Mouse (Mus musculus) midbrain, embryonic 11.5 days (tissue): Measurements from ENCODE around the gene Gp9. TPM values are rescaled to one million over a fixed set of nuclear protein-coding genes. Genes with fewer than 3 reads are reported as not detected.

Experiments
- ATAC-seq: fragments of 200-750 bp; cut with Nextera tagmentation; 2 replicates; pipeline ENCODE4 v1.8.0; 2017; ENCODE audit warnings: moderate TSS enrichment, moderate library complexity; ENCODE audit not compliant: low FRiP score
- DNase-seq: peaks from one replicate; pipeline ENCODE4 v3.0.0; 2015; ENCODE audit warnings: low spot score; ENCODE audit errors: missing footprints
- H3K27ac ChIP-seq: fragments of 300-500 bp; sonication (generic); 2 replicates; pipeline ENCODE4 v1.5.1; 2014; ENCODE audit warnings: low read depth, low read length
- H3K27me3 ChIP-seq: fragments of 300-500 bp; sonication (generic); 2 replicates; pipeline ENCODE4 v1.6.1; 2014; ENCODE audit warnings: mild to moderate bottlenecking, low read length, moderate library complexity, mixed read lengths; ENCODE audit not compliant: control insufficient read depth, insufficient read depth
- H3K36me3 ChIP-seq: fragments of 300-500 bp; sonication (generic); 2 replicates; pipeline ENCODE4 v1.6.1; 2014; ENCODE audit warnings: mild to moderate bottlenecking, low read length, moderate library complexity, mixed read lengths; ENCODE audit not compliant: control insufficient read depth, insufficient read depth
- H3K4me1 ChIP-seq: fragments of 300-500 bp; sonication (generic); 2 replicates; pipeline ENCODE4 v1.6.1; 2014; ENCODE audit warnings: low read length; ENCODE audit not compliant: control insufficient read depth, insufficient read depth
- H3K4me2 ChIP-seq: fragments of 300-500 bp; sonication (generic); 2 replicates; pipeline ENCODE4 v1.6.1; 2014; ENCODE audit warnings: mild to moderate bottlenecking, moderate library complexity
- H3K4me3 ChIP-seq: fragments of 300-500 bp; sonication (generic); 2 replicates; pipeline ENCODE4 v1.5.1; 2014; ENCODE audit warnings: low read depth, low read length
- H3K9ac ChIP-seq: fragments of 300-500 bp; sonication (generic); 2 replicates; pipeline ENCODE4 v1.6.1; 2014; ENCODE audit warnings: low read length
- H3K9me3 ChIP-seq: fragments of 300-500 bp; sonication (generic); 2 replicates; pipeline ENCODE4 v1.6.1; 2016; ENCODE audit warnings: low read length; ENCODE audit not compliant: control insufficient read depth
- WGBS: fragments of 180-500 bp; shearing (Covaris S2); extraction: QIAGEN DNeasy Blood & Tissue Kit; methylation state at CpG from one replicate; pipeline ENCODE4 v1.1.7; 2014; 5-methylcytosine and 5-hydroxymethylcytosine counted together
- polyA plus RNA-seq: library from polyadenylated mRNA; unstranded; fragments of >200 nt; fragmentation: Nextera tagmentation; extraction: Ambion mirVana; gene quantifications from 2 replicates; pipeline ENCODE4 v1.2.1, GENCODE M21; 2014

Gene Gp9
- polyA plus RNA-seq, 1 experiment from 2014 or later, result 2.5 TPM

DNA sequence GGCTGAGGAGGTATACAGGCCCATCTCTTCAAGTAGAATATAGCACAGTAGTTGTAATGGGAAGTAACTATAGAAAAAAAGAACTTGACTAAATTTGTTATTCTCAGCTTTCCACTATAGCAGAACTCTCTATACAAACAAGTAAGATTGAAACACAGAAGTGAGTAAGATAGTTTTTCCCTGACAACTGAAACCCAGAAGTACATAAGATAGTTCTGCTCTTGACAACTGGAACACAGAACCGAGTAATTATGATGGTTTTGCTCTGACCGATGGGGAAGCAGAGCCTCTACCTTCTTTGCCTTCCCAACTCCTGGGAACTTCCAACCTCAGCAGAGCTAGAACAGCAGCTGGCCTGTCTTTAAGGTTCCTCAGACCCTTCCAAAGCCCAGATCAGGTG lies 31.3 kb downstream of the Gp9 start:
- Histone ChIP-seq H3K4me3 (no peak overlapping the region), H3K27me3 (no peaks in the 10 kb centered on the region), H3K9ac (no peak overlapping the region), H3K4me1 (peaks cover 8% of the 10 kb centered on the region), H3K4me2 (no peak overlapping the region), H3K27ac (no peak overlapping the region), H3K9me3 (no peaks in the 10 kb centered on the region), H3K36me3 (no peaks in the 10 kb centered on the region)
- WGBS, result 97% methylated on average over 2 of the region's 2 CpGs
- ATAC-seq (no peak), DNase-seq (no peak)

DNA sequence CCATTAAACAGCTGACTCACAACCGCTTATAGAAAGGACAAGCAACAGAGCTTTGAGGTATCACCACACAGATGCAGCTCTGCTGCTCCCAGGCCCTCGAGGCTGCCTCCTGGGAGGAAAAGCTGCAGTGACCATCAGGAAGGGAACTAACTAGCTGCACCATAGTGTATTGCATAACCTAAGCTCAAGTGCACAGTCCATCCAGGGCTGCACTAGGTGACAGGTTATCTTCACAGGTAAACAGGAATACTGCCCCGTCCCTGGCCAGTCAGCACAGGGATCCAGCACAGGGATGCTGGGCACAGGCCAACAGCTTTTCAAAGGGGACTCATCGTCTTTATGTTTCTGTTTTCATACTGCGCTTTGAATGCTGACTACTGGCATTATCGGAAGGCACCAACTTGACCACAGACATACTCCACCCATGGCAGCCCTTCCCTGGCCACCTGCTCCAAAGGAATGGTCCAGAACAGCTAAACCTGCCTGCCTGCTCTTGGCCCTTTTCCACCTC lies 31.8 kb downstream of the Gp9 start:
- H3K4me3 ChIP-seq, result no peak overlapping the region
- no peaks in the 10 kb centered on the region for H3K36me3 ChIP-seq
- ATAC-seq, result no peak
- DNase-seq, result peak; percentile 79
- H3K4me1 ChIP-seq, result peaks cover 8% of the 10 kb centered on the region
- H3K9me3 ChIP-seq, result no peaks in the 10 kb centered on the region
- H3K9ac ChIP-seq, result no peak overlapping the region
- no peaks in the 10 kb centered on the region for H3K27me3 ChIP-seq
- H3K27ac ChIP-seq, result no peak overlapping the region
- H3K4me2 ChIP-seq, result no peak overlapping the region
- WGBS, result 86% methylated on average over 6 of the region's 6 CpGs

DNA sequence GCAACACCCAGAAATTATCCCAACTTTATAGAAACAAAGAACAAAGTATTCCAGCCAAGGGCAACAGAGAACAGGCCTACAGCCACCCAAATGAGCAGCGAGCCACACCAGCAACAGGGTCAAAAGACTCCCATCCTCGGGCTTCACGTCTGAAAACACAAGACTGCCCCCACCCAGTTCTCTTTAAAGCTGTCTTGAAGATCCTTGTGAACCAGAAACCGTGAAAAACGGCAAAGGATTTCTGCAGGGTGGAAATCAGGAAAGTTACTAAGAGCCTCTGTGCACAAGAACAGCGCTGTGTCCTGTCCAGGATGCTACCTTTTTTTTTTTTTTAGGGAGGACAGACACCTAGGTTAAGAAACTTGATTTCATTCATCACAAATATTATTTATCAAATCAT lies 32.4 kb downstream of the Gp9 start:
- Histone ChIP-seq H3K9me3 (no peaks in the 10 kb centered on the region), H3K4me1 (peaks cover 8% of the 10 kb centered on the region), H3K4me3 (peak overlapping the region; percentile 63), H3K4me2 (peak overlapping the region; percentile 95), H3K36me3 (no peaks in the 10 kb centered on the region), H3K27ac (no peak overlapping the region), H3K9ac (peak overlapping the region; percentile 77), H3K27me3 (no peaks in the 10 kb centered on the region)
- ATAC-seq (no peak), DNase-seq (peak; percentile 84)
- 37% methylated on average over 6 of the region's 6 CpGs for WGBS

DNA sequence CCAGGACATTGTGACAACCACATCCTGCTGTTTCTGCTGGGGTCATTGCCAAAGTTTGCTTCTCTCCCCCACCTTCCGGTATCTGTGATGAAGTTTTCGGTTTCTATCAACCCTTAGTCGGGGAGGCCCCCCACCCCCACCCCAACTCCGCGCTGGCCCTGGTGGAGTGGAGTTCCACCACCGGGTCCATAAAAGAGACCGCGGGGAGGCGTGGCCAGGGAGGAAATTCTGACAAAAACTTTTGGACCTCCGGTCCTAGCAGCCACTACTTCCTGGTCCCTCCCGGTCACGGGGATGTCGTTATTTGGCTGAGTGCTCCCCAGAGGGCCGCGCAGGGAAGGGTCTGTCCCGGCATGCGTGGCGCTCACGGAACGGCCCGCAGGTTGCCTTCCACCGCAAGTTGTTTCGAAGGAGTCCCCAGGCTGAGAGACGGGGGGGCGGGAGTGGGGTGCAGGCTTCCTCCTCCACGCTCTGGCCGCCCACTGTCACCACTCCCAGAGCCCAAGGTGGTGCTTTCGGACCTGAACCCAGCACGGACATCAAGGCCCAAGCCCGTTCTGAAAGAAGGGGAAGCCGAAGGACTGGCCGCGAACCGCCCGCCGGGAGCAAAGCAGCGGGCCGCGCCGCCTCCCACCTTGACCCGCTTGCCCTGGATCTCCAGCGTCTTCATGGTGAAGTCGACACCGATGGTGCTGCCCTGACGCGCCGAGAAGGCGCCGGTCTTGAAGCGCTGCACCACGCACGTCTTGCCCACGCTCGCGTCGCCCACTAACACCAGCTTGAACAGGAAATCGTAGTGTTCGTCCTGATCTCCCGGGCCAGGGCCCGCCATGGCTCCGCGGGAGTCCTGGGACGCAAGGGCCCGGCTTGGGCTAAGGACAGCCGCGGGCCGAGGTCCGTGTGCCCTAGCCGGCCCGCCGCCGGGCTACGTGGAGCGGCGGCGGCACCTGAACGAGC lies 33.1 kb downstream of the Gp9 start:
- WGBS, result under 1% methylated on average over 77 of the region's 77 CpGs
- Histone ChIP-seq H3K4me3 (peak overlapping the region; percentile 63), H3K4me1 (peaks cover 8% of the 10 kb centered on the region), H3K4me2 (peak overlapping the region; percentile 95), H3K9ac (peak overlapping the region; percentile 77), H3K9me3 (no peaks in the 10 kb centered on the region), H3K36me3 (no peaks in the 10 kb centered on the region), H3K27ac (no peak overlapping the region; the same call in 1 of the 2 replicates), H3K27me3 (no peaks in the 10 kb centered on the region)
- peak; percentile 77 for ATAC-seq
- peak; percentile 98 for DNase-seq

DNA sequence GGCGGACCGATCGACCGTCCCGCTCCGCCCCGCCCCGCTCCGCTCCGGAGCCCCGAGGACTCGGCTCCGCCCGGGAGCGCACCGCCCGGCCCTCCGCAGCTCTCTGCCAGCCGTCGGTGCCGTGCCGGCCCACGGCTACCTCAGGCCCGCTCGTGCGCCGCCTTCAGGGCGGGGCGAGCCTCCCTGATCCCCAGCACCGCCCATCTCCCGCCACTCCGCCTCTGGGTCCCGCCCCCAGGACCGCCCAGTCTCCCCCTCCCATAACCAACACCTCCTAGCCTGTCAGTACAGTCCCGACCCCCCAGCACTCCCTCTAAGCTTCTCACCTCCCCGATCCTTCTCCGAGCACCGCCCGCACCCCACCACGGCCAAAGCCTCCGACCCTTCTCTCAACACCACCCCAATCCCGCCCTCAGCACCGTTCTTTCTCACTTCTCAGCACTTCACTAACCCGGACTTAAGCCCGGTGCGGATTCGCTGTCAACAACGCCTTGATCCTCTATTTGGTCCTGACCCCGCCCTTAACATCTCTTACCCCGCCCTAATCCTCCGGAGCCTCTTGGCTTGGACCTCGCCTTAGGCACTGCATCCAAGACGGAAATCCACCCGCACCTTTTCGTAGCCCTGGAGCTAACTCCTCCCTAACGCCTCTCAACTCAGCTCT lies 33.9 kb downstream of the Gp9 start, which contains the start of gene Rab43:
Gene Rab43 (minus strand): TSS at position 490 of the 664 bp plus-strand sequence.
- Histone ChIP-seq H3K9ac (peak within 1 kb of the TSS; percentile 77), H3K36me3 (no peaks in the 10 kb centered on the region), H3K27ac (no peak within 1 kb of the TSS; the same call in 1 of the 2 replicates), H3K4me2 (peak within 1 kb of the TSS; percentile 95), H3K27me3 (no peaks in the 10 kb centered on the region), H3K4me1 (peaks cover 8% of the 10 kb centered on the region), H3K9me3 (no peaks in the 10 kb centered on the region), H3K4me3 (peak within 1 kb of the TSS; percentile 63)
- peak; percentile 96 for ATAC-seq
- WGBS, result under 1% methylated on average over 52 of the region's 56 CpGs
- DNase-seq, result peak; percentile 99

DNA sequence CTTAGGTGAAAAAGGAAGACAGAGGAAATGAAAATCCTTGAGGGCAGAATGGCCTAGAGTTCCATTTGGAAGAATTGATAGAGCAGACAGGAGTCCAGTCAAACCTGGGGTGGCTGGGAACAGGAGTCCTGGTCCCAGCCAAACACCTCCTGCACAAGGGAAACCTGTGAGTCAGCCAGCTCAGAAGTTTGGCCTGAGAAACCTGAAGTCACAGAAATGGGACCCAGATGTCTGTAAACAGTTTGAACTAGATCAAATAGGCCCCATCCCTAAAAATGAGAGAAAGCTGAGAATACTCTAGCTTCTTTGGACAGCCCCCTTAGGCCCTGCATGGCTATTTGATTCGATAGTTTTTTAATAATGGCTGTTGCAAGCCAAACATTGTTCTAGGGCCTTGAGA lies 34.8 kb downstream of the Gp9 start:
- 96% methylated on average over 1 of the region's 1 CpGs for WGBS
- Histone ChIP-seq H3K27ac (no peak overlapping the region), H3K36me3 (peaks cover 4% of the 10 kb centered on the region), H3K9me3 (no peaks in the 10 kb centered on the region), H3K4me3 (peak overlapping the region; percentile 63), H3K9ac (no peak overlapping the region; the same call in 1 of the 2 replicates), H3K4me2 (peak overlapping the region; percentile 95), H3K27me3 (no peaks in the 10 kb centered on the region), H3K4me1 (peaks cover 8% of the 10 kb centered on the region)
- peak; percentile 81 for DNase-seq
- ATAC-seq, result no peak

DNA sequence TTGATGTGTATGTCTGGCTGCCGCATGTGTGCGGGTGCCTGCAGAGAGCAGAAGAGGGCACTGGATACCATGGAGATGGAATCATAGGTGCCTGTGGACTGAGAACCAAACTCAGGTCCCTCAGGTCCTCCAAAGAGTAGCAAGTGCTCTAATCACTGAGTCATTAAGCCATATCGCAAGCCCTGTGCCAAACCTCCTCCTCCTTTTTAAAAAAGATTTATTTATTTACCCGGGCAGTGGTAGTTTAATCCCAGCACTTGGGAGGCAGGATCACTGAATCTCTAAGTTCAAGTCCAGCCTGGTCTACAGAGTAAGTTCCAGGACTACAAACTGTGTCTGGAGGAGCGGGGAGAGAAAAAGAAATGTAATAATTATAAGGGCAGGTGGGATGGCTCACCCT lies 36.6 kb downstream of the Gp9 start:
- no peaks in the 10 kb centered on the region for H3K27me3 ChIP-seq
- DNase-seq (peak; percentile 56), ATAC-seq (no peak)
- H3K4me2 ChIP-seq, result no peak overlapping the region
- peaks cover 14% of the 10 kb centered on the region for H3K36me3 ChIP-seq
- H3K9ac ChIP-seq, result no peak overlapping the region
- peaks cover 8% of the 10 kb centered on the region for H3K4me1 ChIP-seq
- no peak overlapping the region for H3K4me3 ChIP-seq
- 93% methylated on average over 5 of the region's 5 CpGs for WGBS
- no peaks in the 10 kb centered on the region for H3K9me3 ChIP-seq
- no peak overlapping the region for H3K27ac ChIP-seq

DNA sequence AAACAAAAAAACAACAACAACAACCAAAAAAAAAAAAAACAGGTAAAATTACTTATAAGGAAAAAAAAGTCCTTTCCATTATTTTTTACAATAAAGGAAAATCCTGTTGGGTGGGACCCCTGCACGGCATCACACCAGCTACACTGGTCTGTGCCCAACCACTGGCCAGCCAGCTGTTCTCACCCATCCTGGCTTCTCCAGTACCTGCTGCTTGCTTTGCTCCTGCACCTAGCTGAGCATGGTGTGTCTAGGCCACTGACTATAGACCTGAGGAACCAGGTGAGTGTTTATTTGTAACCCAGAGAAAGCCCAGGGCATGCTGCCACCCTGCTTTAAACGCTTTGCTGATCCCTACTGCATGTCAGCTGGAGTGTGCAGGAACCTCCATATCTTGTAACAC lies 42.5 kb downstream of the Gp9 start:
- Histone ChIP-seq H3K4me1 (no peaks in the 10 kb centered on the region), H3K27ac (no peak overlapping the region), H3K9me3 (no peaks in the 10 kb centered on the region), H3K4me3 (no peak overlapping the region), H3K27me3 (no peaks in the 10 kb centered on the region), H3K9ac (no peak overlapping the region), H3K4me2 (no peak overlapping the region), H3K36me3 (peaks cover 46% of the 10 kb centered on the region)
- WGBS, result 93% methylated on average over 2 of the region's 2 CpGs
- ATAC-seq (no peak), DNase-seq (peak; percentile 71)
